Mouse (Mus musculus): Measurements from ENCODE around the gene Bax.

- TF ChIP-seq CTCF (IDR thresholded peaks at IDR 0.05; ENCODE audit: control insufficient read depth, insufficient read depth, low read length) (no peak), POLR2A (IDR thresholded peaks at IDR 0.05; ENCODE audit: borderline replicate concordance, control insufficient read depth, low read depth, low read length) (no peak)
Observed at GRCm38 (mm10) chr7:45426556-45426955, 40.1 kb downstream of the Bax start.

All from bone marrow, adult 2 months (tissue).